Mouse (Mus musculus) stomach, postnatal 0 days (tissue): ENCODE results near the gene Mfn1. TPM values are rescaled to one million over a fixed set of nuclear protein-coding genes. Genes with fewer than 3 reads are reported as not detected.
A peak's percentile ranks its signal among the peaks of the same experiment; 100 is the strongest.

Source experiments
- ATAC-seq: fragments of 200-750 bp; cut with Nextera tagmentation; 2 replicates; pipeline ENCODE4 v1.8.0; 2017; ENCODE audit not compliant: low FRiP score, low TSS enrichment
- DNase-seq: peaks from one replicate; pipeline ENCODE4 v3.0.0-alpha.2; 2016; ENCODE audit warnings: low spot score
- H3K27ac ChIP-seq: fragments of 300-500 bp; sonication (generic); replicated peaks from 2 replicates; pipeline ENCODE4 v1.5.1; 2014; ENCODE audit warnings: mild to moderate bottlenecking, control low read depth
- H3K27me3 ChIP-seq: fragments of 300-500 bp; sonication (generic); 2 replicates; pipeline ENCODE4 v1.6.1; 2014; ENCODE audit warnings: low read length; ENCODE audit not compliant: control insufficient read depth, insufficient read depth
- H3K36me3 ChIP-seq: fragments of 300-500 bp; sonication (generic); 2 replicates; pipeline ENCODE4 v1.6.1; 2014; ENCODE audit warnings: low read length, mixed read lengths; ENCODE audit not compliant: control insufficient read depth, insufficient read depth
- H3K4me1 ChIP-seq: fragments of 300-500 bp; sonication (generic); replicated peaks from 2 replicates; pipeline ENCODE4 v1.6.1; 2014; ENCODE audit warnings: antibody characterized with exemption; ENCODE audit not compliant: control insufficient read depth, insufficient read depth
- H3K4me2 ChIP-seq: fragments of 300-500 bp; sonication (generic); replicated peaks from 2 replicates; pipeline ENCODE4 v1.6.1; 2014; ENCODE audit warnings: low read depth, mild to moderate bottlenecking, control low read depth, moderate library complexity
- H3K4me3 ChIP-seq: fragments of 300-500 bp; sonication (generic); 2 replicates; pipeline ENCODE4 v1.5.1; 2014; ENCODE audit warnings: low read depth, low read length, control low read depth
- H3K9ac ChIP-seq: fragments of 300-500 bp; sonication (generic); 2 replicates; pipeline ENCODE4 v1.6.1; 2014; ENCODE audit warnings: mild to moderate bottlenecking, low read length, control low read depth, mixed read lengths
- H3K9me3 ChIP-seq: fragments of 300-500 bp; sonication (generic); 2 replicates; pipeline ENCODE4 v1.6.1; 2016; ENCODE audit warnings: low read length; ENCODE audit not compliant: control insufficient read depth
- CTCF ChIP-seq: IDR thresholded peaks from 2 replicates; pipeline ENCODE4 v1.5.1; 2016; ENCODE audit warnings: antibody characterized with exemption, low read depth, mild to moderate bottlenecking, moderate library complexity
- EP300 ChIP-seq: optimal IDR thresholded peaks from 2 replicates; pipeline ENCODE3; 2016; ENCODE audit warnings: antibody characterized with exemption
- WGBS: fragments of 180-500 bp; shearing (Covaris S2); extraction: QIAGEN DNeasy Blood & Tissue Kit; methylation state at CpG from one replicate; pipeline ENCODE4 v1.1.7; 2014; 5-methylcytosine and 5-hydroxymethylcytosine counted together
- polyA plus RNA-seq: library from polyadenylated mRNA; unstranded; fragments of >200 nt; fragmentation: Nextera tagmentation; extraction: Ambion mirVana; gene quantifications from 2 replicates; pipeline ENCODE4 v1.2.1, GENCODE M21; 2015

The Mfn1 gene
- polyA plus RNA-seq, 1 experiment from 2014 or later = 18.3 TPM

GRCm38 (mm10) chr3:32616331-32617052, 87.2 kb downstream of the Mfn1 start, which contains the start of gene Gnb4:
Gnb4 (minus strand) TSS chr3:32616585.
- no peaks in the 10 kb centered on the region for H3K9me3 ChIP-seq
- peak within 1 kb of the TSS; percentile 61 for H3K4me3 ChIP-seq
- ATAC-seq (peak; percentile 81), DNase-seq (peak; percentile 55)
- no peaks in the 10 kb centered on the region for H3K4me1 ChIP-seq
- TF ChIP-seq EP300 = no peak
- TF ChIP-seq CTCF = no peak
- H3K4me2 ChIP-seq = peak within 1 kb of the TSS; percentile 61
- no peaks in the 10 kb centered on the region for H3K36me3 ChIP-seq
- H3K9ac ChIP-seq = peak within 1 kb of the TSS; percentile 70
- peak within 1 kb of the TSS; percentile 87 for H3K27ac ChIP-seq
- WGBS = 1% methylated on average over 41 of the region's 83 CpGs
- no peaks in the 10 kb centered on the region for H3K27me3 ChIP-seq

GRCm38 (mm10) chr3:32617053-32617642, 87.9 kb downstream of the Mfn1 start:
- Histone ChIP-seq H3K9me3 (no peaks in the 10 kb centered on the region), H3K27ac (peak overlapping the region; percentile 87), H3K4me3 (peak overlapping the region; percentile 61), H3K27me3 (no peaks in the 10 kb centered on the region), H3K4me1 (no peaks in the 10 kb centered on the region), H3K9ac (peak overlapping the region; percentile 70), H3K36me3 (no peaks in the 10 kb centered on the region), H3K4me2 (peak overlapping the region; percentile 61)
- no peak for TF ChIP-seq EP300
- TF ChIP-seq CTCF = no peak
- ATAC-seq (peak; percentile 22; the same call in 1 of the 2 replicates), DNase-seq (no peak)
- 8% methylated on average over 16 of the region's 16 CpGs for WGBS

- TF ChIP-seq CTCF (no peak), EP300 (no peak)
- 79% methylated on average over 1 of the region's 1 CpGs for WGBS
- no peak for ATAC-seq
Observed at GRCm38 (mm10) chr3:32621658-32622057, 92.4 kb downstream of the Mfn1 start.

GRCm38 (mm10) chr3:32622106-32622505, 92.8 kb downstream of the Mfn1 start:
- 82% methylated on average over 3 of the region's 3 CpGs for WGBS
- no peak for TF ChIP-seq CTCF
- Histone ChIP-seq H3K36me3 (no peaks in the 10 kb centered on the region), H3K4me1 (no peaks in the 10 kb centered on the region), H3K27me3 (no peaks in the 10 kb centered on the region), H3K4me3 (no peak overlapping the region), H3K4me2 (no peak overlapping the region), H3K9ac (no peak overlapping the region), H3K9me3 (no peaks in the 10 kb centered on the region), H3K27ac (no peak overlapping the region)
- no peak for DNase-seq
- ATAC-seq = no peak

More at GRCm38 (mm10) chr3:32621658-32622057, 92.4 kb downstream of the Mfn1 start:
- Histone ChIP-seq H3K4me1 (no peaks in the 10 kb centered on the region), H3K4me3 (no peak overlapping the region), H3K27me3 (no peaks in the 10 kb centered on the region), H3K27ac (no peak overlapping the region), H3K9me3 (no peaks in the 10 kb centered on the region), H3K9ac (no peak overlapping the region), H3K36me3 (no peaks in the 10 kb centered on the region), H3K4me2 (no peak overlapping the region)
- no peak for DNase-seq

- Histone ChIP-seq H3K4me1 (no peaks in the 10 kb centered on the region), H3K27me3 (no peaks in the 10 kb centered on the region), H3K9me3 (no peaks in the 10 kb centered on the region), H3K4me2 (no peak overlapping the region), H3K4me3 (no peak overlapping the region), H3K27ac (no peak overlapping the region), H3K36me3 (no peaks in the 10 kb centered on the region), H3K9ac (no peak overlapping the region)
- WGBS = 71% methylated on average over 7 of the region's 7 CpGs
- no peak for DNase-seq
- TF ChIP-seq CTCF = no peak
- no peak for TF ChIP-seq EP300
- ATAC-seq = no peak
Observed at GRCm38 (mm10) chr3:32628141-32628540, 98.9 kb downstream of the Mfn1 start.

Other genes with a start within 250 kb of the Mfn1 start
- 3.8 and 4.4 TPM in 2 replicates for gene Zmat3, start 163.5 kb upstream of the Mfn1 start, polyA plus RNA-seq
- gene Pik3ca, start 131.8 kb upstream of the Mfn1 start, polyA plus RNA-seq = 5.8 and 6.4 TPM in 2 replicates
- gene Kcnmb3, start 37.2 kb upstream of the Mfn1 start, polyA plus RNA-seq = 0.05 TPM in 2 replicates
- gene Zfp639, start 19.2 kb upstream of the Mfn1 start, polyA plus RNA-seq = 23.7 and 23.9 TPM in 2 replicates
- 39.5 and 42.6 TPM in 2 replicates for gene Gnb4, start 87.1 kb downstream of the Mfn1 start, polyA plus RNA-seq
- 58.0 and 58.6 TPM in 2 replicates for gene Actl6a, start 176.8 kb downstream of the Mfn1 start, polyA plus RNA-seq
- 322 and 327 TPM in 2 replicates for gene Ndufb5, start 207.5 kb downstream of the Mfn1 start, polyA plus RNA-seq
- gene Mrpl47, start 208.1 kb downstream of the Mfn1 start, polyA plus RNA-seq = 22.3 and 23.7 TPM in 2 replicates